Mouse (Mus musculus) testis, postnatal 10 days (tissue): Measurements from ENCODE around the gene Txk.
A peak's percentile ranks its signal among the peaks of the same experiment; 100 is the strongest.

ENCODE experiments used
- DNase-seq: peaks from one replicate; pipeline ENCODE4 v3.0.0; 2021; ENCODE audit warnings: low spot score

Gene Txk

DNA sequence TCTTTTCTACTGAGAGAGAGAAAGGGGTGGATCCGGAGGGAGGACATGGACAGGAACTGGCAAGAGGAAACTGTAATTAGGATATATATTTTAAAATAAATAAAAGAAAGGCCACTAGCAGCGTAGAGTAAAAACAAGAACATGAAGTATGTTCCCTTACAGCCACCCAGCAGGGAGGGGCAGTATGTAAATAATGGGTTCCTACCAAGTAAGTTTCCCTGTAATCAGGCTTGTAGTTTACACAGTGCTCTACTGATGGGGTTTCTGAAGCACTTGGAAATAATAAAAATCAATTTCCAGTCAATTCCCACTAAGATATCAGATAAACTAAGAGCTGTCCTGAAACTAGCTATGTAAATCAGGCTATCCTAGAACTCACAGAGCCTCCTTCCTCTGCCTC, 57.9 kb downstream of the Txk start:
- no peak for DNase-seq

DNA sequence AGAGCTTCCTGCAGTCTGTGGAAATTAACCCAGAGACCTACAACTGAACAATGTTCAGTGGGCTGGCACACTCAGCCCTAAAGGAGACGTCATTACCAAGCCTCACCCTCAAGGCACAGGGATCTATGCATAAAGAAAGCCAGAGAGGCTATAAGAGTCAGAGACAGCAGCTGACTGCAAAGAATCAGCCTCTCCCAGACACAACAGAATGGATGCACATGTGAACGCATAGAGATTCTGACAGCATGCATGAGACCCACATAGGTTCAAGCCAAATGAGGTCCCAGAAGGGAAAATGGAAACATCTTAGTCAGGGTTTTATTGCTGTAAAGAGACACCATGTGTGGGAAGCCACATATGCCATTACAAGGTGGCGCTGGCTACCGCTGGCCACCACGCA, 62.1 kb downstream of the Txk start:
- DNase-seq = no peak

DNA sequence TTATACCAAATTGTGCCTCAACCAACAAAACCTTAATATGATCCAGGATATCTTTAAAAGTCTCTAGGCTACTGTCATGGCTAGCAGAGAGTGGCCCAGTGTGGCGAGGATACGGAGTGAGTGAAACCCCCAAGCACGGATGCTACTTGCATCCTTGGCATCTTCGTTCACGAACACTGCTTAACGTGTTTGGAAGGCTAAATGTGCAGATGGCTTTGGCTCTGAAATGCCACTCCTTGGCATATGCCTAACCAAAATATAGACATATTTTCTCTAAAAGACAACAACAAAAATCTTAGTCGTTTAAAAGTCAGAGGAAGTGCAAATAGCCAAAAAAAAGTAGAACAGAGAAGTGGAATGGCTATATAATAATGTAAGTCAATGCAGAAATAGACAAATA, 63.0 kb downstream of the Txk start:
- no peak for DNase-seq

DNA sequence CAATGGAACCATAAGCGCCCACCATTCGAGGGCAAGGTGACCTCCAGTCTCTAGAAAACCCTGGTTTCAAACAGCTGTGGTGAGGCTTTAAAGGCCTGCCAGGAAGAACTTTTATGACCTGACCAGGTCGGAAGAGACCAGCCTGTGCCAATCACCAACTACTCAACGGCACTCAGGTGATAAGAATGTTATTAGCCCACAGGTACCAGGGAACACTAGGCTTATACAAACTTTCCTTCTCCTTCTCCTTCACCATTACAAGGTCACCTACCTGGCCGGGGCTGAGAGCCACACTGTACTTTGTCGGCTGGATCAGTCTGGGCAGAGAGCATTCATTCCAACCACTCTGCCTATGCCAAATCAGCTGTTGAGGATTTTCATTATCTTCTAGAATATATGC, 71.1 kb downstream of the Txk start:
- no peak for DNase-seq

DNA sequence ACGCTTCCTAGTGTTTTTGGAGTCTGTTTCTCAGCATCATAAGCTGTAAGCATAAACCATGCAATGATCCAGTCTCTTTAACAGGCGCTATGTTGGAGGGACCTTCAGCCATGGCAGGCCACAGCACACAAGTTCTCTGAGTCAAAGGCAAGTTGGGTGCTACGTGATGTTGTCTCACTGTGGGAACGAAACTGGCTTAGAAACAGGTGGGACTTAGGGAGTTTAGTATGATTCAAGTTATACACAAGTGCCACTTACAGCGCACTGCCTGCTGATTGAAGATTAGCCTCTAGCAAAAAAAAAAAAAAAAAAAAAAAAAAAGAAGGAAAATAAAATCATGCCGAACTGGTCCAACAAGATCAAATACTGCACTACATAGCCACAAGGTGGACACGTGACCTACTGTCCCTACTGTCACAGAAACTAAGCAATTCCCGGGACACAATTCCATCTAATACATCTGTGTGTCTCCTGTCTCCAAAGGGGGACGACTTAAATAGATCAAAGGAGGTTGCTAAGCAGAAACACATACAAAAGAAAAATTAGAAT, 77.5 kb downstream of the Txk start:
- no peak for DNase-seq

DNA sequence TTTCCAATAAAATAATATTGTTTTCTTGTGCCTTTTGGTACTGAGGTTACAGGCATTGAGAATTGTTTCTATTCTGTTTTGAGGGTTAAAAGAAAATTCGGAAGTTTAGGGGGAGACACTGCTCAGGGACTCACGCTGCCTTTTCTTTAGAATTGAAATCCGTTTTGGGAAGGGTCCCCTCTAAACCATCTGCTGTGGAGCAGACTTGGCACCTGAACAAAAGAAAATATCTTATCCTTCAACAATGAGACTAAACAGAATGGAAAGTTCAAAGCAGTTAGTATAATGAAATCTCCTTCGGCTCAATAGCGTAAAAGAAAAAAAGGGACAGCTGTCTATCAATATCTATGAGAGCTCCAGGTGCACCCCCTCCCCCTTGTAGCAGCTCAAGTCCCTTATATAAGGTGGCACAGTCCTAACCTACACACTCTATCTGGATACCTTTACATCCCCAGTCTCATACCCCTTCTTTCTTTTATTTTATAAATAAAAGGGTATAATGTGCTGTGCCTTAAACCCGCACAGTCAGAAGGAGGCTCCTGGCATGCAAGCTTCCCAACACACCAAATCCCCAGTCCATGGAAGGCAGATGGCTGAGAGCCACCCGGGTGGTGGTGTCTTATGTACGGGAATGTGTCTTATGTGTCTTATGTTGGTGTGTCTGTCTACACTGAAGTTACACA, 81.4 kb downstream of the Txk start:
- no peak for DNase-seq

DNA sequence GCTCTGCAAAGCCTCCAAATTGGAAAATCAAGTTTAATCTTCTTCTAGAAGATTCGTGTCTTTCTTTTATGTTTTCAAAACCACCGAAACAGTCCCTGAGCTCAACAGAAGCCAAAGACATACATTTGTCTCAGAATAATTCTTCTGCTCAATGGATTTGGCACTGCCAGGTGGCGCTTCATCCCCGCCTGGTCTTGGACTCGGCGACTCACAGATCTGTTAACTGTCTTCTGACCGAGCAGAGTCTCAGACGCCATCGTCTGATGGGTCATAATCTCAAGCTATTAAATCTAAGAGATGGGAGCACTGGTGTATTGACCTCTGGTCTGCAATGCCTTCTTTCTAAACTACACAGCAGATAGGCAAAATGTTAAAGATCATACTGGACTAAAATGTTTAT, 84.2 kb downstream of the Txk start:
- DNase-seq = no peak

DNA sequence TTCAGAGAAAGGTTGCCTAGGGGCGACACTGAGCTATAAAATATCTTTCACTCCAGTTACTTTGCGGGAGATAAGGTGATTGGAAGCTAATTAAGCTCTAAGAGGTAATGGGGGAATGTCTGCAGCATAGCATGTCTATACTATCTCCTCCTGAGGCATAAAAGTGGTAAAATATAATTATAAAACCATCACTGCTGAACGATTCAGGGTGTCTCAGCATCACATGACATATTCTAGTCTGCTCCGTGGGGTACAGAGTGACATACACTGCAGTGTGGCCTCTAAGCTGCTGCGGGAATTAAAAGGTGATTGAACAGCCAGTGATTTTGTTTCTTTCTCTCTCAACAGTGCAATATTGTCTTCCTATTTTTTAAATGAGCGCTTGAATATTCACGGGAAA, 86.1 kb downstream of the Txk start:
- no peak for DNase-seq

DNA sequence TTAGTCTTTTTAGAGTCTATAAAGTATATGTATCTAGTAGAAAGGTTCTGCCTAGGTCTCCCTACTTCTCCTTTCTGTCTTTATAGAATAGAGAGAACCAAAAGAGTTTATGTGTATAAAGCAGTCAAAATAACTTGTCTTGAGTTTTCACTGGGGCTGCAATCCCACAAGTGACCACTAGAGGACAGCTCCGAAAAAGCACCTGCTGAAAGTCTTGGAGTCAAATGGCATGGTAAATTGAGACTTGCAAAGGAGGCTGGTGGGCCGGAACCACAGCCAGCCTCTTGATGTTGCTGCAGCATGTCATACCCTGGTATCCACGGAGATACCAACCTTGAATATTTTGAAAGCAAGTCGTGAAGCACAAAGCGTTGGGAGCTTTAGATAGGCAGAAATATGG, 87.3 kb downstream of the Txk start:
- DNase-seq = peak; percentile 80

DNA sequence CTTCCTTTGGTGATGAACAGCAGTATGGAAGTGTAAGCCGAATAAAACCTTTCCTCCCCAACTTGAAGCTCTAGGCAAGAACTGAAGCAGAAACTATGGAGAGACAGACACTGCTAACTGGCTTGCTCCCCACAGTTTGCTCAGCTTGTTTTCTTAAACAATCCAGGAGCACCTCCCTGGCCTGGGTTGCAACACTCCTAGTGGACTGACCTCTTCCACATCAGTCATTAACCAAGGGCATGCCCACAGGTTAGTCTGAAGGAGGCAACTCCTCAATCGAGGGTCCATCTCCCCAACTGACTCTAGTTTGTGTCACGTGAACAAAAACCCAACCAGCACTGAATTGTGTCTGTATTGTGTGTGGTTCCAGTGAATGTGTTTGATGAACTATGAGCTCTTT, 87.7 kb downstream of the Txk start:
- no peak for DNase-seq

DNA sequence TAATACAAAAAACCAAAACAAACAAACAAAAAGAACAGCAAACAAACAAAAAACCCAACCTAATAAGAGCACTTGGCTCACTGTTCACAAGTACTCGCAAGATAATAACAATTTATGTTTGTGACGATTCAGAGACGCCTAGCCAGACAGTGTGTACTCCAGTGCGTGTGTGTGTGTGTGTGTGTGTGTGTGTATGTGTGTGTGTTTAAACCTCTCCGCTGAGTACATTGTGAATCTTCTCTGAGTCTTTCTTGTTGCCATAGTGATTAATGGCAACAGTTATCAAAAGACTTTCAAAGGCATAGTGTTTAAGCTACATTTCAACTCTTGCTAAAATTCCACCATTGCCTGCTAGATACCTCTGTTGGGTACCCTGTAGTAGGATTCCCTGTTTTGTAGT, 88.5 kb downstream of the Txk start:
- no peak for DNase-seq

DNA sequence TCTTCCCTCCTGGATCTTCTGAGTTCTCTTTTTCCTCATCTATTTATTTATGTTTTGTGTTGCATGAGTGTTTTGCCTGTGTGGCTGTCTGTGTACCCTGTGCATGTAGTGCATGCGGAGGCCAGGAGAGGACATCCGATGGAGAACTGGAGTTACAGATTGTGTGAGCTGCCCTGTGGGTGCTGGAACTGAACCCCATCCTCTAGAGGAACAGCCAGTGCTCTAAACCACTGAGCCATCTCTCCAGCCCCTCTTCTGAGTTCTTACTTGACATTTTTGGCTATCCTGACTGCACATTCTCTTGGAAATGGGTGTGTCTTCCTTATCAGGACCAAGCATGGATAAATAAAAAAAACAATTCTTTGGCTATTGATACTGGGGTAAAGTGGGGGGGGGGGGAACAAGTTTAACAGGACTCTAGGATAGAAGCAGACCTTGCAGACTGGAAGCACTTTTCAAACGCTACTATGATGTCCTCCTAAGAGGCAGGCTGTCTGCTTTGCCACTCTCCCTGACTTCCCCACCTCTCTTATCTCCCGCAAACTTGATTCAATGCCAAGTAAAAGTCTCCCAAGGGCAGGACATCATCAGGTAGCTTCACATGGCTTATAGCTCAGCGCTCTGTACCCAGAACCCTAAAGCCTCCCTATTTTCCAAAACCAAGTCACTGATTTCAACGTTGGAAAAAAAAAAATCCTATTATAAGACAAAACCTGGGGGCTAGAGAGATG, 91.4 kb downstream of the Txk start:
- DNase-seq = no peak

DNA sequence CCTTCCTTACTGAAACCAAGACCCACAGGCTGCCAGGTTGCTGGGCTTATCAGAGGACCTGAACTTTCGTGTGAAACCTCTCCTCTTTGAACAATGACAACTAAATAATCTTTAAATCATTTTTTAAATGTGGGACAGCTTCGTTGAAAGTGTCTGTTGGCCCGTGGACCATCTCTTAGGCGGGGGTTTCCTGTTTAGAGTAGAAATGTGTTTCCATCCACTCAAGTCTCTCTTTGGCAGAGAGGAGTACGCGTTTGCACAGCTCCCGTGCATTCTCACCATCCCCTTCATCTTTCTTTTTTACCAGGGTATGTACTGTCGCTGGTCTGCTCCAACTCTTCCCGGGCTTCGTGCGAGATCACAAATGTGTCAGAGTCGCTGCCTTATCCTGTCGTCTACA, 94.2 kb downstream of the Txk start:
- DNase-seq = no peak

DNA sequence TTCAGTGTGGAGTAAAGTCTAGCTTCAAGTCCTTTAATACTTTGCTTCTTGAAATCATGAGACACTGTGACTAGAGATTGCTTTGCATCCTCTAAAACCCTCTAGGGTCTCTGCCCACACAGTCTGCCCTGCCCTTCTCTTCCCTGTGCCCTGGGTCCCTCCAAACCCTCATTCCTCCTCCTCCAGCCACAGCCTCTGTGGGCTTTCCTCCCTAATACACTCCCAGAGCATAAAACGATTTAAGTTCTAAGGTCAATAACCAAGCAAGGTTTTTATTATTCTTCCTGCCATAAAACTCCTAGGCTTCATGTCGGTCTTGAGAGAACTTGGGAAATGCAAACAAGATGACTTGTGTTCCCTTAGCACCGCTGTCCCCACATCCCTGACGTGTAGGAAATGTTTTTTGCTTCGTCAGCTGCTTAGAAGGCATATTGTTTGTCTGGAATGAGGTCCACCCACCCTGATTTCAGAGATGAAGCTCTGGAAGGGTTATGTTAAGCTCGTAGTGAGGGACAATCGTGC, 96.2 kb downstream of the Txk start:
- DNase-seq = peak; percentile 8

DNA sequence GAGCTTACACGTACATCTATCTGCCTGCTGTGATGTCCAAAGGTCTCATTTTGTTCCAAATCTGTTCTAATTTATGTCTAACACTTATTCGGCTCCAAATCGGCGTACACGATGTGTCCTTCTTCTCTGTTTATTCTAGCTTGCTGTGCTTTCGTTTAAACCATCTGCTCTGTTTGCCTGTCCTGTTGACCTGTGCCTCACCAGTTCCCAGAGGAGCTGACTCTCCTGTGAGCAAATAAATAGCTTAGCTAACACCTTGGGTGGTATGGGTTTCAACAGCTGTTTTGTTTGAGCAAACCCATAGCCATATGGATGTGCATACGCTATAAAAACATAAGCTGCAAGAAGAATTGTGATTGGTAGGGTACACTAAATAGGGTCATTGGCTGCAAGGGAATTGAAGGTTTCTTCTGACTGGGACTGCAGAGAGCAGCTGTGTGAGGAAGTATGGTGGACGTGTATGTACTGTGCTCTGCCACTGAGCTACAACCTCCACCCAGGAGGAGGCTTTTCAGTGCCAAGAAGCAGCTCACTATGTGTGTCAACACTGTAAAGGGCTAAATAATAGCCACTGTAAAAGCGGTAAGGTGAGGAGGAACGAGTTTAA, 99.4 kb downstream of the Txk start:
- no peak for DNase-seq

DNA sequence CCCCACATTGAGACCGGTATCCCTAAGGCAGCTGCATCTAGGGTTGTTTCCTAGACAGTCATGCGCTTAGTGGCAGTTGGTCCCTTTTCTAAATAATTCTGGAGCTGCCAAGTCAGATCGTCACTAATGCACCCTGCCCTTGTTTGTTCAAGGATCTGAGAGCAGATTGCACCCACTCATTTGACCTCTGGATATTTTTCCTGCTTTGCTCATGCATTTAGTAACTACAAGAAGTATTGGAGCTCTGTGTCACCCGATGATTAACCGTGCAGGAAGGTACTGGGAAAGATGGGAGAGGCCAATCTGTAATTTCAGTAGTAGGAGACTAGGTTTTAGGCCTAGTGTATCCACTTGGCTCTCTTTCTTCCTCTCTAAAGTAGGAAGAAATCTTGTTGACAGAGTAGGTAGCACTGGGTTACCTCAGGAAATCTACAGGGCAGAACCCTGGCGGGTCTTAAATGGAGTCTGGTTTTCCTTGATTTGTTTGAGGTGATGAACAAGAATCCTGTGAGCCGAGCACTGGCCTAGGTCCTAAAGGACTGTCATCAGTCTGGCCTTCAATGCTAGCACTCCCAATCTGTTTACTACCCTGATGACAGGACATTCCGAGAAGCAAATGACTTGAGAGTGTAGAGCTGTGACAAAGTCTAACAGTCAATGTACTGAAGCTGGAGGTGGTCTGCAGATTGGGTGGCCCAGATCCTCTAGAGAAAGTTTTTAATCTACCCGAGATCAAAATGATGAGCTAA, 103.4 kb downstream of the Txk start:
- DNase-seq = no peak

DNA sequence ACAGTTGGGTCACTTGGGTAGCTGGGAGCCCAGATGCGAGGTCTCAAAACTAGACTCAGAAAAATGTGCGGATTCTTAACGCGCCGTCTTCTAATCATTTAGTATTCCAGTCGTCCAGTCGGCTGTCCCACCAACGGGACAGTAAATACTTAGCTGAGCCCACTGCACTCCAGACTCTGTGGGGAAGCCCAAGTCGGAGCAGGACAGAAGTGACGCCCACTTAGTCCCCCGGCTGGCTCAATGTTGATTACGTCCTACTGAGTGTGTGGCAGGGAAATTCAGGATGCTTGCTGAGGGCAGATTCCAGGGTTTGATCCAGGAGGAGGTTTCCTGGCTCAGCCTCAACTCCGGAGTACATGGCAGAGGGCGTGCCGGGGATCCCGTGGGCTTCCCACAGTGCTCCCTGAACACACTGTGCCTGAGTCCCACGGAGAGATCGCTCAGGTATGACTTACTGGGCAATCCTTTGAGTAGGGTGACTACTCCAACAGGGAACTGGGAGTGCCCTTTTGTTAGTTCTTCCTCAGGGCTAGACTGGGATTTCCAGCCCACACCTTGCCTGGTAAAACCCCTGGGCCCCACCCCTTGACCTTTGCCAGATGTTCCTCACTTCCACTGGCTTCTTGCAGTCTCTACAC, 104.5 kb downstream of the Txk start:
- no peak for DNase-seq

DNA sequence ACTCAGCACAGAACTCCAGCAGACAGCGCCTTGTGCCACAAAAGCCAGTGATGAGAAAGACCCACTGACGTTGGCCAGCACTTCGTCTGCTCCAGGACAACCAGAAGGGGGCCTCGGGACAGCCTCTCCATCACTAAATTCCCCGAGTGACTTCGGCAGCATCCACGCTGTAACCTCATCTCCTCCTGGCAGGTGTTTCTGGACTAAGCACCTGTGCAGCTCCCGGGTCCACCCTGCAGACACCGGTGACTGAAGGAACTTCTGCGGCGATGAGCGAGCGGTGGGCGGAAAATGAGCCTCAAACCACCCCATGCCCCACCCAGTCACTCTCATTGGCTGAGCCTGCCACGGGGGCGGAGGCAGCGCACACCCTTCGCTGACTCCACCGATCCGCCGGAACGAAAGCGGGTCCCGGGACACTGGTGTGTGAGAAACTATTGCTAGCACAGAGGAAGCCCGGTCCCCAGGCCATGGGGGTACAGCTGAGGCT, 105.1 kb downstream of the Txk start, which contains the start of gene Nipal1:
Gene Nipal1, plus strand, starts transcription at position 378 of the 490 bp plus-strand sequence.
- peak; percentile 75 for DNase-seq

DNA sequence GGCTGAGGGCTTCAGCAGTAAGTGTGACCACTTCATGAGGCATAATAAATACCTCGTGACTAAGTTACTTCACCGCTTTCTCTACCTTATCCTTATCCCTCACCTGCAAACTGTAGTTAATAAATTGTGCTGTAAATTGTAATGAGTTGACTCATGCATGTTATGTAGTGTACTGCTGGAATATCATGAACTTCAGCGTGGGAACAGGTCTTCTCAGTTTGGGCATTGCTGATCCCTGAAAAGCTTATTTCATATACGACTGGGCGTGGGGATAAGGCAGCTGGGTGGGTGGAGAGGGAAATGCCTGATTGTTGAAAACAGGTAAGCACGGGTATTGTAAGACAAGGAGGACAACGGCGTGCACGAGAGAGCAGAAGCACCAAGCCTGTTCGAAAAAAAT, 105.6 kb downstream of the Txk start:
- DNase-seq = no peak

DNA sequence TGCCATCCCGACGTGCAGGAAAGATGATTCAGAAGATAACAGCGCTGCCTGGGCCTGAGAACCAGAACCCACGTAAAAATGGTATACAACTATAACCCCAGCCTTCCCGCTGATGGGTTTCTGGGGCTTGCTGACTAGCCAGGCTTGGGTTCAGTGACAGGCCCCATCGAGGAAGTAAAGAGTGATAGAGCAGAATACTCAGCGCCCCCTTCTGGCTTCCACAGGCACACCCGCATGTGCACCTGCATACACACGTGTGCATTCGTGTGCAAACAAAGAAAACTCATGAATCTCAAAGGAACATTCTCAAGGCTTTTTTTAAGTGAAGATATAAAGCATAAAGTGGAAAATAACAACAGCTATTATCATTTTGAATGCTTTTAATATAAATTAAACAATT, 106.4 kb downstream of the Txk start:
- DNase-seq = no peak
